Mouse (Mus musculus): ENCODE measurements around the gene Tollip. TPM values are rescaled to one million over a fixed set of nuclear protein-coding genes. Genes with fewer than 3 reads are reported as not detected.

The Tollip gene
- total and polyA plus RNA-seq, 2 experiments from 2014 or later = 30.8 to 60.0 TPM

DNA sequence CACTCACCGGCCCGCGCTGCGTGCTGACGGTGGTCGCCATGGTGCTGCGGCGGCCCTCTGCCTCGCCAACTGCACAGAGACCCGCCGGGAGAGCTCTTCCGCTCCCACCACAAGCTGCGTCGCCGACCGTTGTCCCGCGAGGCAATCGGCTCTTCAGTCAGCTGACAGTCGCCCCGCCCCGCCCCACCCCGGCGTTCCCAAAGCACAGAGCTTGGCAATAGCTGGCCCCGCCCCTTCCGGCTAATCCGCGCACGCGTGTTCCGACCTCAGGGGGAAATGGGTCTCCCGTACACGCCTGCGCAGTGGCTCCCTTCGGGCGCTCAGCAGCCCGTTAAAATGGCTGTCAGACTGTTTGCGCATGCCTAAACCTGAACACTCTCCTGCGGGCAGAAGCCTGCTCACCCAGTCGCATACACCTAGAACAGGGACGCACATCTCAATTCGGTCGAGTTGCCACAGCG is 16.0 kb downstream of the Tollip start:
- TF ChIP-seq EP300 (IDR thresholded peaks at IDR 0.05; ENCODE audit: low read depth) (no peak), CTCF (IDR thresholded peaks at IDR 0.05; ENCODE audit: low read depth) (no peak)
- WGBS = under 1% methylated on average over 44 of the region's 44 CpGs
- peak overlapping the region; percentile 75 for H3K9ac ChIP-seq (replicated peaks; ENCODE audit: low read depth, low read length)
- peak overlapping the region; percentile 40 for H3K27ac ChIP-seq (ENCODE audit: low read depth)
- DNase-seq (ENCODE audit: low spot score) (peak; percentile 98), ATAC-seq (ENCODE audit: insufficient read depth, low read depth) (peak; percentile 99)
- H3K4me2 ChIP-seq (ENCODE audit: low read depth, low read length) = peak overlapping the region; percentile 89
- peak overlapping the region; percentile 78 for H3K4me3 ChIP-seq (ENCODE audit: low read depth, low read length)
- H3K27me3 ChIP-seq (ENCODE audit: control insufficient read depth, insufficient read depth, low read length) = peaks cover 6% of the 10 kb centered on the region; the same call in 1 of the 2 replicates
- no peaks in the 10 kb centered on the region for H3K36me3 ChIP-seq (replicated peaks; ENCODE audit: control insufficient read depth, insufficient read depth, low read length)
- H3K9me3 ChIP-seq (replicated peaks; ENCODE audit: control insufficient read depth, low read length) = no peaks in the 10 kb centered on the region
- H3K4me1 ChIP-seq (ENCODE audit: control insufficient read depth, insufficient read depth) = peaks cover 27% of the 10 kb centered on the region

DNA sequence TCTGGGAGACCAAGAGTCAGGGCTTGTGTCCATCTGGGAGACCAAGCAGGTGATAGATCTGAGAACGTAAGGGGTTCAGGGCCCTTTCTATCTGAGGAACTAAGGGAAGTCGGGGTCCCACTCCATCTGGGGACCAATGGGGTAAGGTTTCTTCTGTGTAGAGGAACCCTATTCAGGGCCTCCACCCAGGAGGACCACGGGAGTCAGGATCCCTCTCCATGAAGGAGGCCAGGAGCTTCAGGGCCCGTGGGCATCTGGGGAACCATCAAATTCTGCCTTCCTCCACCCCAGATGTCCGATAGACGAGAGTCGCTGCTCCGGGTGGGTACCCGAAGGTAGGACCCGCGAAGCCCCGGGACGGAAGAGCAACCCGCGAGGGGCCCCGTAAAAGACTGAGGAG is 16.5 kb downstream of the Tollip start:
- Histone ChIP-seq H3K4me2 (ENCODE audit: low read depth, low read length) (peak overlapping the region; percentile 89), H3K36me3 (replicated peaks; ENCODE audit: control insufficient read depth, insufficient read depth, low read length) (no peaks in the 10 kb centered on the region), H3K27me3 (ENCODE audit: control insufficient read depth, insufficient read depth, low read length) (peaks cover 6% of the 10 kb centered on the region; the same call in 1 of the 2 replicates), H3K27ac (ENCODE audit: low read depth) (peak overlapping the region; percentile 40), H3K4me3 (ENCODE audit: low read depth, low read length) (peak overlapping the region; percentile 78), H3K4me1 (ENCODE audit: control insufficient read depth, insufficient read depth) (peaks cover 29% of the 10 kb centered on the region), H3K9ac (replicated peaks; ENCODE audit: low read depth, low read length) (peak overlapping the region; percentile 75), H3K9me3 (replicated peaks; ENCODE audit: control insufficient read depth, low read length) (no peaks in the 10 kb centered on the region)
- 0% methylated on average over 16 of the region's 16 CpGs for WGBS
- no peak for TF ChIP-seq CTCF (IDR thresholded peaks at IDR 0.05; ENCODE audit: low read depth)
- TF ChIP-seq EP300 (IDR thresholded peaks at IDR 0.05; ENCODE audit: low read depth) = no peak
- DNase-seq (ENCODE audit: low spot score) (no peak), ATAC-seq (ENCODE audit: insufficient read depth, low read depth) (peak; percentile 14; the same call in 1 of the 2 replicates)

DNA sequence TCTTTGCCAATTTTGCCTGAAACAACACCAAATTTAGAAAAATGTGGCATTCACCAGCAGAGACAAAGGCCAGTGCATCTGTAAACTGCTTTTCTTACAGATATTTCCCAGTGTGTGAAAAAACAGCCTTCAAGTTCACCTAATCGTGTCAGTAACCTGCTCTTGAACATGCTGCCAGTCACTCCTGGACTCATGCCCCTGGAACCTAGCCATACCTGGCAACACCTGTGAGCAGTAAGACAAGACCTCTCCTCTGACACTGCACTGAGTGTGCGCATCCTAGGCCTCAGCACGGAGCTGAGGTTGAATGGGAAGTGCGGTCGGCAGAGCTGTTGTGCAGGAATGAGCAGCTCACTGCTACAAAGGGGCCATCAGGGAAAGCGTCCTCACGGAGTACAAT is 26.2 kb downstream of the Tollip start:
- WGBS = 89% methylated on average over 7 of the region's 7 CpGs
- Histone ChIP-seq H3K36me3 (replicated peaks; ENCODE audit: control insufficient read depth, insufficient read depth, low read length) (peaks cover 54% of the 10 kb centered on the region), H3K9ac (replicated peaks; ENCODE audit: low read depth, low read length) (no peak overlapping the region), H3K4me1 (ENCODE audit: control insufficient read depth, insufficient read depth) (peaks cover 26% of the 10 kb centered on the region), H3K4me3 (ENCODE audit: low read depth, low read length) (no peak overlapping the region), H3K27ac (ENCODE audit: low read depth) (no peak overlapping the region), H3K27me3 (ENCODE audit: control insufficient read depth, insufficient read depth, low read length) (no peaks in the 10 kb centered on the region), H3K4me2 (ENCODE audit: low read depth, low read length) (no peak overlapping the region), H3K9me3 (replicated peaks; ENCODE audit: control insufficient read depth, low read length) (no peaks in the 10 kb centered on the region)
- no peak for TF ChIP-seq EP300 (IDR thresholded peaks at IDR 0.05; ENCODE audit: low read depth)
- TF ChIP-seq CTCF (IDR thresholded peaks at IDR 0.05; ENCODE audit: low read depth) = no peak
- no peak for ATAC-seq (ENCODE audit: insufficient read depth, low read depth)
- DNase-seq (ENCODE audit: low spot score) = no peak

DNA sequence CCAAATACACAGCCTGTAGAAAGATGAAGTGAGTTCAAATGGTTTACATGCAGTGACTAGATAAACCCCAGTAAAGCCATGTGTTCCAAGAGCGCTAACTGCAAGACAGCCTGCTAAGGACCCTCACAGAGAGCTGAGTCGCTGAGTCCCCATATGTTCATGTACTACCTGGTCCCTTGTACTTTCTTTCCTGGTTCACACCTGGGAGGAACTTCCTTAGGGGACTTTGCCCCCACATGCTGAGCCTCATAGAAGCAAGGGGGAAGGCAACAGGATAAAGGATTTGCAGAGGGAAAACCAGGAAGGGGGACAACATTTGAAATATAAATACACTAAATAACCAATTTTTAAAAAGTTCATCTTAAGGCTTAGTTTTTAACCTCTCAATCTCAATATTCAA is 39.5 kb downstream of the Tollip start:
- ATAC-seq (ENCODE audit: insufficient read depth, low read depth) = no peak
- Histone ChIP-seq H3K36me3 (replicated peaks; ENCODE audit: control insufficient read depth, insufficient read depth, low read length) (peaks cover 84% of the 10 kb centered on the region), H3K27me3 (ENCODE audit: control insufficient read depth, insufficient read depth, low read length) (no peaks in the 10 kb centered on the region), H3K27ac (ENCODE audit: low read depth) (no peak overlapping the region), H3K4me3 (ENCODE audit: low read depth, low read length) (no peak overlapping the region), H3K4me2 (ENCODE audit: low read depth, low read length) (no peak overlapping the region), H3K9ac (replicated peaks; ENCODE audit: low read depth, low read length) (no peak overlapping the region), H3K9me3 (replicated peaks; ENCODE audit: control insufficient read depth, low read length) (no peaks in the 10 kb centered on the region), H3K4me1 (ENCODE audit: control insufficient read depth, insufficient read depth) (no peaks in the 10 kb centered on the region)
- no peak for TF ChIP-seq CTCF (IDR thresholded peaks at IDR 0.05; ENCODE audit: low read depth)
- no peak for TF ChIP-seq EP300 (IDR thresholded peaks at IDR 0.05; ENCODE audit: low read depth)
- WGBS = 86% methylated on average over 2 of the region's 2 CpGs
- no peak for DNase-seq (ENCODE audit: low spot score)

DNA sequence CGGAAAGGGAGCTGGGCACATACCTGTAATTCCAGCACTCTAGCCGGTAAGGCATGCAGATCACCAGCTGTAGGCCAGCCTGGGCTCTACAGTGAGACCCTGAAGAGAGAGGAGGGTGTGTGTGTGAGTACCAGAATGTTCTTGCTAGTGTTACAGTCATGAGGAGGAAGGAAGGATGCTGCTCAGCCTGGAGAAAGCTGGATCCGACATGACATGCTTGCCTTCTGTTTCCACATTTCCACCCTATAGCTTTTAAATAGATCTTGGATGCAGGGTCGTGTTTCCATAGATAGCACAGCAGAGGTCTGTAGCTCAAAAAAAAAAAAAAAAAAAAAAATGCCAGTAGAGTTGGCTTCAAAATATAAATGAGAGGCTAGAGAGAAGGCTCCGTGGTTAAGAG is 43.4 kb downstream of the Tollip start:
- H3K9me3 ChIP-seq (replicated peaks; ENCODE audit: control insufficient read depth, low read length) = no peaks in the 10 kb centered on the region
- no peak overlapping the region for H3K4me3 ChIP-seq (ENCODE audit: low read depth, low read length)
- peaks cover 57% of the 10 kb centered on the region for H3K36me3 ChIP-seq (replicated peaks; ENCODE audit: control insufficient read depth, insufficient read depth, low read length)
- WGBS = 63% methylated on average over 5 of the region's 5 CpGs
- no peak overlapping the region for H3K27ac ChIP-seq (ENCODE audit: low read depth)
- H3K4me1 ChIP-seq (ENCODE audit: control insufficient read depth, insufficient read depth) = no peaks in the 10 kb centered on the region
- no peak for DNase-seq (ENCODE audit: low spot score)
- H3K9ac ChIP-seq (replicated peaks; ENCODE audit: low read depth, low read length) = no peak overlapping the region
- H3K4me2 ChIP-seq (ENCODE audit: low read depth, low read length) = no peak overlapping the region
- ATAC-seq (ENCODE audit: insufficient read depth, low read depth) = no peak
- TF ChIP-seq CTCF (IDR thresholded peaks at IDR 0.05; ENCODE audit: low read depth) (no peak), EP300 (IDR thresholded peaks at IDR 0.05; ENCODE audit: low read depth) (no peak)
- H3K27me3 ChIP-seq (ENCODE audit: control insufficient read depth, insufficient read depth, low read length) = no peaks in the 10 kb centered on the region

DNA sequence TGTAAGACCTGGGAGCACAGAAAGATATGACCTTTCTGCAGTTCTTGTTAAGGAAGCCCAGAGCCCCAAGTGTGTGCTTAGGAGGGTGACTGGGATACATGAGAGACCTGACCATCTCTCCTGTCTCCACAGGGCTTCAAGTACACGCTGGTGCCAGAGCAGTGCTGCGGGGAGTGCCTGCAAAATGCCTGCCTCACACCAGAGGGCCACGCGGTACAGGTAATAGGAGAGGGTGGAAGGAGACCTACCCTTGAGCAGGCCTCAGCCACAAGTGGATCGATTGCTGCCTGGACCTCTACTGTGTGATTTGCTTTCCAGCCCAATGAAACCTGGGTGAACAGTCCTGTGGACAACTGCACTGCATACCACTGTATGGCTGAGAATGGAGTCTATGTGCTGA is 47.8 kb downstream of the Tollip start:
- Histone ChIP-seq H3K4me2 (ENCODE audit: low read depth, low read length) (no peak overlapping the region), H3K4me1 (ENCODE audit: control insufficient read depth, insufficient read depth) (no peaks in the 10 kb centered on the region), H3K9ac (replicated peaks; ENCODE audit: low read depth, low read length) (no peak overlapping the region), H3K27me3 (ENCODE audit: control insufficient read depth, insufficient read depth, low read length) (no peaks in the 10 kb centered on the region), H3K36me3 (replicated peaks; ENCODE audit: control insufficient read depth, insufficient read depth, low read length) (peaks cover 22% of the 10 kb centered on the region), H3K4me3 (ENCODE audit: low read depth, low read length) (no peak overlapping the region), H3K27ac (ENCODE audit: low read depth) (no peak overlapping the region), H3K9me3 (replicated peaks; ENCODE audit: control insufficient read depth, low read length) (no peaks in the 10 kb centered on the region)
- DNase-seq (ENCODE audit: low spot score) (no peak), ATAC-seq (ENCODE audit: insufficient read depth, low read depth) (peak; percentile 33; the same call in 1 of the 2 replicates)
- TF ChIP-seq EP300 (IDR thresholded peaks at IDR 0.05; ENCODE audit: low read depth) (no peak), CTCF (IDR thresholded peaks at IDR 0.05; ENCODE audit: low read depth) (peak; percentile 28)
- WGBS = 75% methylated on average over 5 of the region's 5 CpGs

All from heart, postnatal 0 days (tissue).